Mouse (Mus musculus) cerebellum, adult (tissue): ENCODE results near the gene Zfp263.

Experiments used
- ATAC-seq: cut with Nextera tagmentation; 2 replicates; pipeline ENCODE4 v1.9.2; 2017; ENCODE audit warnings: mild to moderate bottlenecking, moderate library complexity, mixed read lengths; ENCODE audit not compliant: insufficient number of reproducible peaks, low FRiP score, low TSS enrichment

The Zfp263 gene

DNA sequence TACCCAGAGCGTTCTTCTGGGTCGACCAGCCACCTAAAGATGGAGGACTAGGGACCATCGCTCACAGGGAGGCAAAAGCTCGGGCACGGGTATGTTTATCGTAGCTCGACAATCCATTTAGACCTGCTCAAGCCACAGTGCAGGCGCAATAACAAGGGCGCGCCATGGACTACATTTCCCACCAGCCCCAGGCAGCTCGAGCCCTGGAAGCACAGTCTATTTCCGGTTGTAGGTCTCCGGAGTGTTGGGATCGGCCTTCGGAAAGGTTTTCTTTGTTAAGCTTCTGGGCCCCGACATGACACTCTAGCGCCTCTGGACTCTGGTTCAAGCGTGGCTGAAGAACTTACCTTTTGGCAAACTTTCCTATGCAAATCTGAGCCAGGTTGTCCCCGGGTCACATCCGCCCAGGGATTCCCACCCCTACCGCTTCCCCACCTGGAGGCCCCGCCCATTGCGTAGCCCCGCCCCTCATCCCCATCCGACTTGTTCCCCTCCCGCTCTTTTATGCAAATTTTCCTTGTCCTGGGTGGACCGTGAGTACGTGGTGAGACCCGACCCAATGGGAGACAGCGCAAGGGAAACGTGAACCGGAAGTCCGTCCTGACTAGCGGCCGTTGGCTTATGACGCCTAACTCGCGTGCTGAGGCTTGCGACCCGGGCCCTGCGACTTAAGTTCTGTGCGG lies at the start of gene Zfp263:
TSS of gene Zfp263 (plus strand) at position 591 of the 683 bp plus-strand sequence.
- ATAC-seq = peak; percentile 94

GRCm38 (mm10) chr16:3699281-3699680 lies 44.6 kb upstream of the Zfp263 start:
- no peak for ATAC-seq

- ATAC-seq = no peak
These were observed 43.0 kb upstream of the Zfp263 start for GRCm38 (mm10) chr16:3700893-3701292.

- no peak for ATAC-seq
These were observed 37.2 kb upstream of the Zfp263 start for GRCm38 (mm10) chr16:3706680-3707079.

- ATAC-seq = no peak
These were observed 29.2 kb upstream of the Zfp263 start for GRCm38 (mm10) chr16:3714731-3715130.

DNA sequence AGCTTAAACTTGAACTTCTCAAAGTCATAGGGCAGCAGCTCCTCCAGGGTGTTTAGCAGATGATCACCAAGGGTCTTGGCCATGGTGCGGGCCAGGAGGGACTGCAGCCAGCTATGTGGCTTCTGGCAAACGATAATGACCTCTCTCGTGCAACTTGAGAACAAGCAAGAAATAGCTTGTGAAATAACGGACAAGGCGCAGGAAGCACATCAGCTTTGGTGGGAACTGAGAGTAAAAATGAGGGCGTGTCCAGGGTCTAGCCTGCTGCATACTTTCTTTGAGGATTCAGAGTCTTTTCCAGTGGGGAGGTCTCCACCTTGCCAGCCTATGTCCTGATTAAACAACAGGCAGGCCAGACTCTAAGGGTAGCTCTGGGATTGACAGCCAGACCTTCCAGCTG lies 25.9 kb upstream of the Zfp263 start, which contains the start of gene Mefv:
TSS of gene Mefv (minus strand) at position 118 of the 400 bp plus-strand sequence.
- no peak for ATAC-seq

DNA sequence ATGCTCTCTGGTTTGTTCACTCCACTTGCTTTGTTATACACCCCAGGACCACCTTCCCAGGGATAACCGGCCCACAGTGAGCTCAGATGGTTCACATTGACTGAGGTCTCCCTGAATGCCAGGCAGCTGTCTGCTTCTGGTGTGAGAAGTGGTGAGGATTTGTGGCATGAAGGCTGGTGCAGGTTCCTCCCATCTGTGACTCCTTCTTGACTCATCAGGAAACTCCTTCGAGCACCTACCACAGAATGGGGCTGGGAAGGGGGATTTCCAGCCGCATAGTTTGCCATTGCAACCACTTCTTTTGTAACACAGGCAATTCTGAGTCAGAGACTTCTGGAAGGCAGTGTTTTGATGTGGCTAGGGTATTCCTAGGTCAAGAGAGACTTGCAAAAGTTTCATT lies 20.7 kb upstream of the Zfp263 start:
- ATAC-seq = no peak

GRCm38 (mm10) chr16:3727980-3728720 lies 15.7 kb upstream of the Zfp263 start:
- ATAC-seq = no peak

DNA sequence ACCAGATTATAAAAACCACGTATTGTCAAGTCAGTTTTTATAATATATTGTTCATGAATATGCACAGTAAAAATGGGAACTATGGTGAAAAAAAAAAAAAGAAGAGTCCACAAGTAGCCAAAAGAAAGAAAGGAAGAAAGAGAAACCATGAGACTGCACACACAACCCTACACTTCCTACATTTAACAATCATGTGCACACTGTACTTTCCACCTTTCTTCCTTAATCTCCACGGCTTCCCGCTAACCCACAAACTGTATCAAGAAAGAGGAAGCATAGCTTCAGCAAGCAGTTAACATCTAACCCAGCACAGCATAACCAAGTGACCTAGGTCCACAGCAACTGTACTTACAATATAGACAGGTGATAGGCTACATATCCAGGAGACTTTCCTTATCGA lies 11.3 kb upstream of the Zfp263 start:
- no peak for ATAC-seq

DNA sequence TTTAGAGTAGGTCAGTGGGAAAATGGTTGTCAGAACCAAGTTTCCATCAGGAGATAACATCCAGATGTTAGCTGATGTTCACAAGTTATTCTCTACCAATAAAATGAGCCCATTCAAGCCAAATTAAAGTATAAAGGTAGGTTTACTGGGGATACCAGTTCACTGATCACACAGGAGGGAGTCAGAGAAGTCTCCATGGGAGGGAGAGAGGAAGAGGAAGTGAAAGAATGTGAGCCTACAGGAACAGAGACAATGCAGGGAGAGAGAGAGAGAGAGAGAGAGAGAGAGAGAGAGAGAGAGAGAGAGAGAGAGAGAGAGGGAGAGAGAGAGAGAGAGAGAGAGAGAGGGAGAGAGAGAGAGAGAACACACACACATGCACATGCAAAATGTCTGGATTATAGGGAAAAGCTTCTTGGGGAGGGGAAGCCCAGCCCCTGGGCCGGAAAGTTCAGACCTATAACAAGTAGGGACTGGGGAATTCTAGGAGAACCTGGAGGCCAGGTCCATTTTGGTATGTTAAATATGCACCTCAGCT lies 10.6 kb upstream of the Zfp263 start:
- no peak for ATAC-seq

DNA sequence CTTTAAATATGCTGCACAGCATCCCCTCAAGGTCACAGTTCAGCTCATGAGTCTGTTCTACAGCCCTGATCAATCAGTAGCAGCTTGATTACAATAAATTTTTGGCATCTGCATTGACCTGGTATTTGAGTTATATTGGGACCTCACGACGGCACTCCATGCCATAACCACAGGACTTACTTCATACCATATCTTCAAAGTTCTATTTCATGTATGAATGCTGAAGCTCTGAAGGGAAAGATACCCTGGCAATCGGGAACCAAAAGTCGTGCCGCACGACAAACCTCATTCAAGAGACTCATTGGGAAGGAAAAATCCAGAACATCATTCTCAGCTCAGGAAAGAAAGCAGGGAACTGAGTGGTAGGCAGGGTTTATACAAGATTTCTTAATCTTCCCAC lies 1.4 kb upstream of the Zfp263 start:
- no peak for ATAC-seq

GRCm38 (mm10) chr16:3744186-3744700 lies 350 bp downstream of the Zfp263 start:
- no peak; the same call in 1 of the 2 replicates for ATAC-seq

- no peak for ATAC-seq
These were observed 1.8 kb downstream of the Zfp263 start for GRCm38 (mm10) chr16:3745656-3746055.

DNA sequence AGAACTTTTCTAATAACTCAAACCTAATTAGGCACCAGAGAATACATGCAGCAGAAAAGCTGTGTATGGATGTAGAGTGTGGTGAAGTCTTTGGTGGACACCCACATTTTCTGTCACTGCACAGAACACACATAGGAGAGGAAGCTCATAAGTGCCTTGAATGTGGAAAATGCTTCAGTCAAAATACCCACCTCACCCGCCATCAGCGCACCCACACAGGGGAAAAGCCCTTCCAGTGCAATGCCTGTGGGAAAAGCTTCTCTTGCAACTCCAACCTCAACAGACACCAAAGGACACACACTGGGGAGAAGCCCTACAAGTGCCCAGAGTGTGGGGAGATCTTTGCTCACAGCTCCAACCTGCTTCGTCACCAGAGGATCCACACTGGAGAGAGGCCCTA lies 5.1 kb downstream of the Zfp263 start:
- no peak for ATAC-seq

- ATAC-seq = no peak
These were observed 27.7 kb downstream of the Zfp263 start for GRCm38 (mm10) chr16:3771603-3772002.

GRCm38 (mm10) chr16:3776365-3776764 lies 32.5 kb downstream of the Zfp263 start:
- ATAC-seq = no peak

GRCm38 (mm10) chr16:3777986-3778385 lies 34.1 kb downstream of the Zfp263 start:
- no peak for ATAC-seq

DNA sequence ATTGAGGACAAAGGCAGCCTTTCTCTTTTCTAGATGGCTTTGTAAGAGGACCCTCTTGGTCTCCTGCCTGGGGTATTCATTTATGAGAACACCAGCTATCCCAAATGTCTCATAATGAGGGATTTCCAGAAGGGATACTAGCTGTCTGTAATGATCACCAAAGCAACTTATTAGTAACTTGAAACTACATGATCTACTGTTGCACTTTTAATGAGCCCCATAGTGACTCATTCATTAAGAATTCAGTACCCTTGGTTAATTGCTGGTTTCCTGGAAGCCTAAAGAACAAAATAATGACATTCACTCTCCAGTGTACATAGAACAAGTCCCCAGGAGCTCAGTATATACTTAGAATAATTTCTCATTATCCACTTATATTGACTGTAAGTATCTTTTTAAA lies 37.3 kb downstream of the Zfp263 start:
- no peak for ATAC-seq

- no peak for ATAC-seq
These were observed 44.5 kb downstream of the Zfp263 start for GRCm38 (mm10) chr16:3788394-3788793.
